Mouse (Mus musculus) cortical plate, adult 2 months (tissue): Measurements from ENCODE around the gene Mybpc3. TPM values are rescaled to one million over a fixed set of nuclear protein-coding genes. Genes with fewer than 3 reads are reported as not detected.

Experiments
- H3K27ac ChIP-seq: fragments of 200-500 bp; 2 replicates; pipeline ENCODE4 v1.5.1; 2012; ENCODE audit warnings: low read length, control low read depth, inconsistent platforms; ENCODE audit not compliant: insufficient read depth
- H3K4me1 ChIP-seq: fragments of 200-500 bp; 2 replicates; pipeline ENCODE4 v1.6.1; 2011; ENCODE audit warnings: low read length; ENCODE audit not compliant: control insufficient read depth, insufficient read depth
- H3K4me3 ChIP-seq: fragments of 200-500 bp; 2 replicates; pipeline ENCODE4 v1.5.1; 2011; ENCODE audit warnings: mild to moderate bottlenecking, low read length, control low read depth; ENCODE audit not compliant: insufficient read depth
- CTCF ChIP-seq: fragments of 200-500 bp; IDR thresholded peaks from 2 replicates; pipeline ENCODE4 v1.5.1; 2011; ENCODE audit warnings: mild to moderate bottlenecking, control low read depth, low read length; ENCODE audit not compliant: insufficient read depth; ENCODE audit errors: extremely low read depth
- POLR2A ChIP-seq: fragments of 200-500 bp; IDR thresholded peaks from 2 replicates; pipeline ENCODE4 v1.6.1; 2011; ENCODE audit warnings: mild to moderate bottlenecking, low read length, control low read depth; ENCODE audit not compliant: insufficient read depth; ENCODE audit errors: extremely low read depth
- polyA plus RNA-seq: library from polyadenylated mRNA; depleted of rRNA; stranded (reverse); fragments of >200 nt; gene quantifications from 2 replicates; pipeline ENCODE4 v1.2.3, GENCODE M21; 2012

Gene Mybpc3
- polyA plus RNA-seq, 1 experiment: 0.98 TPM

- Histone ChIP-seq H3K4me1 (no peaks in the 10 kb centered on the region), H3K4me3 (no peak overlapping the region), H3K27ac (no peak overlapping the region)
- TF ChIP-seq CTCF (no peak), POLR2A (no peak)
Observed at GRCm38 (mm10) chr2:91136513-91137412, 18.8 kb downstream of the Mybpc3 start.

GRCm38 (mm10) chr2:91137481-91137880 lies 19.5 kb downstream of the Mybpc3 start:
- Histone ChIP-seq H3K4me1 (no peaks in the 10 kb centered on the region), H3K4me3 (no peak overlapping the region), H3K27ac (no peak overlapping the region)
- no peak for TF ChIP-seq POLR2A
- TF ChIP-seq CTCF: no peak

GRCm38 (mm10) chr2:91139311-91139710 lies 21.4 kb downstream of the Mybpc3 start:
- no peak for TF ChIP-seq CTCF
- no peak for TF ChIP-seq POLR2A
- Histone ChIP-seq H3K27ac (no peak overlapping the region), H3K4me1 (no peaks in the 10 kb centered on the region), H3K4me3 (no peak overlapping the region)

- TF ChIP-seq CTCF (no peak), POLR2A (no peak)
- Histone ChIP-seq H3K4me3 (no peak overlapping the region), H3K4me1 (no peaks in the 10 kb centered on the region), H3K27ac (no peak overlapping the region)
Observed at GRCm38 (mm10) chr2:91139764-91140163, 21.8 kb downstream of the Mybpc3 start.

- H3K4me1 ChIP-seq: no peaks in the 10 kb centered on the region
Observed at GRCm38 (mm10) chr2:91142920-91143319, 25.0 kb downstream of the Mybpc3 start.

GRCm38 (mm10) chr2:91143401-91143800 lies 25.5 kb downstream of the Mybpc3 start:
- Histone ChIP-seq H3K4me3 (no peak overlapping the region), H3K4me1 (no peaks in the 10 kb centered on the region), H3K27ac (no peak overlapping the region)
- TF ChIP-seq POLR2A: no peak
- TF ChIP-seq CTCF: no peak

More at GRCm38 (mm10) chr2:91142920-91143319, 25.0 kb downstream of the Mybpc3 start:
- Histone ChIP-seq H3K27ac (no peak overlapping the region), H3K4me3 (no peak overlapping the region)
- TF ChIP-seq CTCF: no peak
- no peak for TF ChIP-seq POLR2A

- Histone ChIP-seq H3K4me1 (no peaks in the 10 kb centered on the region), H3K4me3 (no peak overlapping the region), H3K27ac (no peak overlapping the region)
- TF ChIP-seq CTCF: no peak
- TF ChIP-seq POLR2A: no peak
Observed at GRCm38 (mm10) chr2:91148101-91148500, 30.2 kb downstream of the Mybpc3 start.

GRCm38 (mm10) chr2:91151331-91151730 lies 33.4 kb downstream of the Mybpc3 start:
- TF ChIP-seq POLR2A: no peak
- no peak for TF ChIP-seq CTCF
- Histone ChIP-seq H3K4me1 (no peaks in the 10 kb centered on the region), H3K27ac (no peak overlapping the region), H3K4me3 (no peak overlapping the region)

GRCm38 (mm10) chr2:91152885-91153377 lies 35.0 kb downstream of the Mybpc3 start:
- TF ChIP-seq POLR2A (no peak), CTCF (no peak)
- no peak overlapping the region for H3K27ac ChIP-seq
- no peak overlapping the region for H3K4me3 ChIP-seq
- no peaks in the 10 kb centered on the region for H3K4me1 ChIP-seq

- Histone ChIP-seq H3K4me1 (no peaks in the 10 kb centered on the region), H3K4me3 (no peak overlapping the region), H3K27ac (no peak overlapping the region)
- TF ChIP-seq POLR2A (no peak), CTCF (no peak)
Observed at GRCm38 (mm10) chr2:91154091-91154490, 36.1 kb downstream of the Mybpc3 start.
